Mouse (Mus musculus): ENCODE data around the gene Ecpas. TPM values are rescaled to one million over a fixed set of nuclear protein-coding genes. Genes with fewer than 3 reads are reported as not detected.

The Ecpas gene
- total RNA-seq (2017) = 39.7 to 80.2 TPM (median 72.1 TPM) in 3 replicates

GRCm38 (mm10) chr4:58912629-58913335 lies at the start of gene Ecpas:
Ecpas (minus strand) TSS chr4:58912749.
- peak; percentile 37 for ATAC-seq (replicated peaks; ENCODE audit: insufficient number of reproducible peaks, low FRiP score, low TSS enrichment, poor library complexity, severe bottlenecking)

- ATAC-seq (replicated peaks; ENCODE audit: insufficient number of reproducible peaks, low FRiP score, low TSS enrichment, poor library complexity, severe bottlenecking) = no peak
Measured at GRCm38 (mm10) chr4:58961719-58962118, 49.2 kb upstream of the Ecpas start.

- no peak for ATAC-seq (replicated peaks; ENCODE audit: insufficient number of reproducible peaks, low FRiP score, low TSS enrichment, poor library complexity, severe bottlenecking)
Measured at GRCm38 (mm10) chr4:58952630-58953029, 40.1 kb upstream of the Ecpas start.

- ATAC-seq (replicated peaks; ENCODE audit: insufficient number of reproducible peaks, low FRiP score, low TSS enrichment, poor library complexity, severe bottlenecking) = no peak
Measured at GRCm38 (mm10) chr4:58948391-58948790, 35.8 kb upstream of the Ecpas start.

- ATAC-seq (replicated peaks; ENCODE audit: insufficient number of reproducible peaks, low FRiP score, low TSS enrichment, poor library complexity, severe bottlenecking) = no peak
Measured at GRCm38 (mm10) chr4:58944695-58945094, 32.1 kb upstream of the Ecpas start.

- ATAC-seq (replicated peaks; ENCODE audit: insufficient number of reproducible peaks, low FRiP score, low TSS enrichment, poor library complexity, severe bottlenecking) = no peak
Measured at GRCm38 (mm10) chr4:58944206-58944553, 31.6 kb upstream of the Ecpas start.

- ATAC-seq (replicated peaks; ENCODE audit: insufficient number of reproducible peaks, low FRiP score, low TSS enrichment, poor library complexity, severe bottlenecking) = no peak
Measured at GRCm38 (mm10) chr4:58943420-58944205, 31.1 kb upstream of the Ecpas start, which contains the start of gene Zkscan16. Zkscan16 (plus strand) TSS chr4:58943628.

- no peak for ATAC-seq (replicated peaks; ENCODE audit: insufficient number of reproducible peaks, low FRiP score, low TSS enrichment, poor library complexity, severe bottlenecking)
Measured at GRCm38 (mm10) chr4:58942942-58943341, 30.4 kb upstream of the Ecpas start.

- ATAC-seq (replicated peaks; ENCODE audit: insufficient number of reproducible peaks, low FRiP score, low TSS enrichment, poor library complexity, severe bottlenecking) = no peak
Measured at GRCm38 (mm10) chr4:58941638-58942037, 29.1 kb upstream of the Ecpas start.

- no peak for ATAC-seq (replicated peaks; ENCODE audit: insufficient number of reproducible peaks, low FRiP score, low TSS enrichment, poor library complexity, severe bottlenecking)
Measured at GRCm38 (mm10) chr4:58935846-58936245, 23.3 kb upstream of the Ecpas start.

- ATAC-seq (replicated peaks; ENCODE audit: insufficient number of reproducible peaks, low FRiP score, low TSS enrichment, poor library complexity, severe bottlenecking) = 0 out of 2 replicates have a peak, but pooled peaks have one; percentile 35
Measured at GRCm38 (mm10) chr4:58934746-58935476, 22.4 kb upstream of the Ecpas start.

- ATAC-seq (replicated peaks; ENCODE audit: insufficient number of reproducible peaks, low FRiP score, low TSS enrichment, poor library complexity, severe bottlenecking) = no peak
Measured at GRCm38 (mm10) chr4:58934308-58934707, 21.8 kb upstream of the Ecpas start.

GRCm38 (mm10) chr4:58932541-58932940 lies 20.0 kb upstream of the Ecpas start:
- no peak for ATAC-seq (replicated peaks; ENCODE audit: insufficient number of reproducible peaks, low FRiP score, low TSS enrichment, poor library complexity, severe bottlenecking)

- ATAC-seq (replicated peaks; ENCODE audit: insufficient number of reproducible peaks, low FRiP score, low TSS enrichment, poor library complexity, severe bottlenecking) = no peak
Measured at GRCm38 (mm10) chr4:58927661-58928060, 15.1 kb upstream of the Ecpas start.

- no peak for ATAC-seq (replicated peaks; ENCODE audit: insufficient number of reproducible peaks, low FRiP score, low TSS enrichment, poor library complexity, severe bottlenecking)
Measured at GRCm38 (mm10) chr4:58926120-58926519, 13.6 kb upstream of the Ecpas start.

GRCm38 (mm10) chr4:58925664-58926063 lies 13.1 kb upstream of the Ecpas start:
- no peak for ATAC-seq (replicated peaks; ENCODE audit: insufficient number of reproducible peaks, low FRiP score, low TSS enrichment, poor library complexity, severe bottlenecking)

GRCm38 (mm10) chr4:58923933-58924332 lies 11.4 kb upstream of the Ecpas start:
- no peak for ATAC-seq (replicated peaks; ENCODE audit: insufficient number of reproducible peaks, low FRiP score, low TSS enrichment, poor library complexity, severe bottlenecking)

- ATAC-seq (replicated peaks; ENCODE audit: insufficient number of reproducible peaks, low FRiP score, low TSS enrichment, poor library complexity, severe bottlenecking) = no peak
Measured at GRCm38 (mm10) chr4:58915081-58915826, 2.7 kb upstream of the Ecpas start.

Data from monocyte, adult 5-6 weeks (primary cell).